Mouse (Mus musculus): Measurements from ENCODE around the gene Cep164. TPM values are rescaled to one million over a fixed set of nuclear protein-coding genes. Genes with fewer than 3 reads are reported as not detected.
"Not testable (repeated sequence)": the region's sequence is repeated elsewhere in the genome, so short reads cannot be mapped to it uniquely, and the experiment has no call there.

Cep164 gene
- polyA plus RNA-seq, 1 experiment from 2014 or later, result 24.3 TPM

DNA sequence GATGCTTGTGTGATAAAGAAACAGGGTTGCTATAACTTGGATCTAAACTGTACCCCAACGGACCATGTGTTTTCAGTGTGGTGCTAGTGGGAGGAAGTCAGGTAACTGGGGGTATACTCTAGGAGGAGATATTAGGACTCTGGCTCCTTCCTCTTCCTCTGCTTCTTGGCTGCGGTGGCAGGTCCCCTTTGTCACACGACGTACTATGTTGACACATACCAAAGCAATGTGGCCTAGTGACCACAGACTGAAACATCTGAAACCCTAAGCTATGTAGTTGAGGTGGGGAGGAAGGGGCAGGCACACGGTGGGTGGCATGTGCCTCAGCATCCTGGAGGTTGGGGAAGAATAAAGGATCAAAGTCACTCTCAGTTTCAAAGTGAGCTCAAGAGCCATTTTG lies 22.8 kb upstream of the Cep164 start:
- no peak for ATAC-seq (ENCODE audit: low FRiP score, low TSS enrichment)
- H3K36me3 ChIP-seq (ENCODE audit: control insufficient read depth, insufficient read depth, low read length), result peaks cover 6% of the 10 kb centered on the region; the same call in 1 of the 2 replicates
- WGBS, result 55% methylated on average over 5 of the region's 5 CpGs
- H3K27me3 ChIP-seq (ENCODE audit: control insufficient read depth, insufficient read depth, low read length), result no peaks in the 10 kb centered on the region
- no peak overlapping the region for H3K4me2 ChIP-seq (replicated peaks; ENCODE audit: low read depth, low read length)
- H3K4me3 ChIP-seq (ENCODE audit: low read length), result no peak overlapping the region
- H3K27ac ChIP-seq (ENCODE audit: low read depth, low read length), result peak overlapping the region; percentile 77; the same call in 1 of the 2 replicates
- H3K9ac ChIP-seq (ENCODE audit: low read depth, low read length), result no peak overlapping the region; the same call in 1 of the 2 replicates
- peaks cover 13% of the 10 kb centered on the region; the same call in 1 of the 2 replicates for H3K4me1 ChIP-seq (ENCODE audit: control insufficient read depth, insufficient read depth, low read length)
- H3K9me3 ChIP-seq (ENCODE audit: control insufficient read depth, low read length), result no peaks in the 10 kb centered on the region

DNA sequence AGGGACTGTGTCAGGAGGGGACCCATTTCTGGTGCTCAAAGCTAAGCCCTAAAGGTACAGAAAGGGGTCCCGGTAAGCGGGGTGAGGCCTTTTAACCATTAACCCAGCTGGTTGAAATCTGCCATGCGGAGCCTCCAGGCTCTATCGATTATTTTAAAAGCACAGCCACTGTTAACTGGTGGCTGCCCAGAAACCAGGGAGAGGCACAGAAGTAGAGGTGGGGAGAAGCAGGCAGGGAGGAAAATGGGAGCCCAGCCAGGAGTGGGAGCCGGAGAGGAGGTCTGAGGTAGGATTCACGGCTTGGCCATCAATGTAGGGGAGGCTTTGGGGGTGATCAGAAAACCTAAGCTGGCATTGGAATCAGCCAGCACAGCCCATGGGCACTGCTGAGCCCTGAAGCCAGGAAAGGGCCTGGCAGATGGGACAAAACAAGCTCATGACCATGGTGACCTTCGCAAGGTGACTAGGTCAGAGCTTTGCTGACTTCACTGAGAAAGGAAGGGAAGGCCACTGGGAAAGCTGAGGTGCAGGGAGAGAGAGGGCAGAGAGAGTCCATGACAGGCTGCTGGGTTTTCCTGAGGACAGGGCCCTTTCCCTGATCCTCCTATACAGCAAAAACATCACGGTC lies 22.2 kb upstream of the Cep164 start:
- H3K4me3 ChIP-seq (ENCODE audit: low read length), result no peak overlapping the region
- H3K9me3 ChIP-seq (ENCODE audit: control insufficient read depth, low read length), result no peaks in the 10 kb centered on the region
- peak overlapping the region; percentile 77; the same call in 1 of the 2 replicates for H3K27ac ChIP-seq (ENCODE audit: low read depth, low read length)
- no peak for ATAC-seq (ENCODE audit: low FRiP score, low TSS enrichment)
- peaks cover 13% of the 10 kb centered on the region; the same call in 1 of the 2 replicates for H3K4me1 ChIP-seq (ENCODE audit: control insufficient read depth, insufficient read depth, low read length)
- 70% methylated on average over 8 of the region's 8 CpGs for WGBS
- H3K27me3 ChIP-seq (ENCODE audit: control insufficient read depth, insufficient read depth, low read length), result no peaks in the 10 kb centered on the region
- peak overlapping the region; percentile 10; the same call in 1 of the 2 replicates for H3K4me2 ChIP-seq (replicated peaks; ENCODE audit: low read depth, low read length)
- H3K9ac ChIP-seq (ENCODE audit: low read depth, low read length), result peak overlapping the region; percentile 23; the same call in 1 of the 2 replicates
- peaks cover 8% of the 10 kb centered on the region; the same call in 1 of the 2 replicates for H3K36me3 ChIP-seq (ENCODE audit: control insufficient read depth, insufficient read depth, low read length)

GRCm38 (mm10) chr9:45849528-45850408 lies 21.3 kb upstream of the Cep164 start:
- H3K9me3 ChIP-seq (ENCODE audit: control insufficient read depth, low read length), result no peaks in the 10 kb centered on the region
- no peak; the same call in 1 of the 2 replicates for ATAC-seq (ENCODE audit: low FRiP score, low TSS enrichment)
- H3K9ac ChIP-seq (ENCODE audit: low read depth, low read length), result no peak overlapping the region
- peak overlapping the region; percentile 77 for H3K27ac ChIP-seq (ENCODE audit: low read depth, low read length)
- peaks cover 13% of the 10 kb centered on the region; the same call in 1 of the 2 replicates for H3K4me1 ChIP-seq (ENCODE audit: control insufficient read depth, insufficient read depth, low read length)
- whole genome bisulfite sequencing, result 61% methylated on average over 9 of the region's 9 CpGs
- peaks cover 8% of the 10 kb centered on the region; the same call in 1 of the 2 replicates for H3K36me3 ChIP-seq (ENCODE audit: control insufficient read depth, insufficient read depth, low read length)
- no peak overlapping the region for H3K4me3 ChIP-seq (ENCODE audit: low read length)
- no peak overlapping the region for H3K4me2 ChIP-seq (replicated peaks; ENCODE audit: low read depth, low read length)
- H3K27me3 ChIP-seq (ENCODE audit: control insufficient read depth, insufficient read depth, low read length), result no peaks in the 10 kb centered on the region

DNA sequence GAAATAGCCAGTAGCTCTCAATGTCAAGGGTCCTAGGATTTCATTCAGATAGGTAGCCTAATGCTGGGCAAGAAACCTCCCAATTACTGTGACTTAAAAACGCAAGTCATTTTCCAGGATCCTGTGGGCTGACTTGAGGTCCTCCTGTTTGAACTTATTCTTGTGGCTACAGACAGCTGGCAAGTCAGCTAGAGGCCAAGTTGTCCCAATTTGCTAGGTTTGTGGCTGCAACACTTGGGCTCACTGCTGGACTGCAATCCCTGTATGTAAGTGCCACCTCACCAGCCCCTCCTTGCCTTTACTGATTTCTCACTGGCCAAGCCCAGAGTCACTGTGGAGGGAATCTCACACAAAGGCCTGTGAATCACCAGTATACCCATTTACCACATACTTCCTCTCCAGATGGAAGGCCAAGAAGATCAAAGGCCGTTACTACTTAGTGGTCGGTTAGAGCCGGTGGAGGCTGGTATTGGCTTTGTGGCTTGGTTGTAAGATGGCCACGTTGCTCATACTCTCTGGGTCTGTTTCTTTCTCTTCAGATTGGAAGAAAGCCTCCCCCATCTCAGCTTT lies 18.5 kb upstream of the Cep164 start:
- Histone ChIP-seq H3K9ac (ENCODE audit: low read depth, low read length) (no peak overlapping the region), H3K4me3 (ENCODE audit: low read length) (no peak overlapping the region)
- WGBS, result 59% methylated on average over 5 of the region's 5 CpGs

GRCm38 (mm10) chr9:45846176-45846575 lies 17.7 kb upstream of the Cep164 start:
- peaks cover 14% of the 10 kb centered on the region; the same call in 1 of the 2 replicates for H3K4me1 ChIP-seq (ENCODE audit: control insufficient read depth, insufficient read depth, low read length)
- not testable (repeated sequence) for H3K27ac ChIP-seq (ENCODE audit: low read depth, low read length); H3K4me2 ChIP-seq (replicated peaks; ENCODE audit: low read depth, low read length); H3K27me3 ChIP-seq (ENCODE audit: control insufficient read depth, insufficient read depth, low read length); ATAC-seq (ENCODE audit: low FRiP score, low TSS enrichment); H3K36me3 ChIP-seq (ENCODE audit: control insufficient read depth, insufficient read depth, low read length); H3K9me3 ChIP-seq (ENCODE audit: control insufficient read depth, low read length); H3K9ac ChIP-seq (ENCODE audit: low read depth, low read length); H3K4me3 ChIP-seq (ENCODE audit: low read length)
- WGBS, result 61% methylated on average over 2 of the region's 2 CpGs

More for the DNA sequence above, 18.5 kb upstream of the Cep164 start:
- Histone ChIP-seq H3K27ac (ENCODE audit: low read depth, low read length) (no peak overlapping the region), H3K27me3 (ENCODE audit: control insufficient read depth, insufficient read depth, low read length) (no peaks in the 10 kb centered on the region), H3K9me3 (ENCODE audit: control insufficient read depth, low read length) (no peaks in the 10 kb centered on the region), H3K36me3 (ENCODE audit: control insufficient read depth, insufficient read depth, low read length) (peaks cover 3% of the 10 kb centered on the region; the same call in 1 of the 2 replicates), H3K4me2 (replicated peaks; ENCODE audit: low read depth, low read length) (no peak overlapping the region), H3K4me1 (ENCODE audit: control insufficient read depth, insufficient read depth, low read length) (peaks cover 15% of the 10 kb centered on the region; the same call in 1 of the 2 replicates)
- no peak for ATAC-seq (ENCODE audit: low FRiP score, low TSS enrichment)

DNA sequence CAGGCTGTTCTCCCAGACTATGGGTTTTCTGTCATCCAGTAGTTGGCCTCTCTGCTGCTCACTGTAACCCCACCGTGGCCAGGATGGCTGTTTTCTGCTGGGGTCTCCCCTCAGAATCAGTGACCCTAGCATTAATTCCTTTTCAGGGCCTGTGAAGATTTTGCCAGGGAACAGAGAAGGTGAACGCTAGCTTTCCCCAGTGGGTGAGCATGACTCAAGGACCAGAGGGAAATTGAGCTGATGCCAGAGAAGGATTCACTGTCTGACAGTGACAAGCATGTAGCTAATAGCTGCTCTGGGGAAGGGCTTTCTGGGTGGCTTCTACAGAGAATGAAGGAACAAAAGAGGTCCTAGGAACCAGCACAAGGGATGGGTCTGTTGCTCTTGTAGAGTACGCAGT lies 17.1 kb upstream of the Cep164 start:
- H3K36me3 ChIP-seq (ENCODE audit: control insufficient read depth, insufficient read depth, low read length), result peaks cover 3% of the 10 kb centered on the region; the same call in 1 of the 2 replicates
- H3K9me3 ChIP-seq (ENCODE audit: control insufficient read depth, low read length), result no peaks in the 10 kb centered on the region
- ATAC-seq (ENCODE audit: low FRiP score, low TSS enrichment), result no peak
- H3K4me2 ChIP-seq (replicated peaks; ENCODE audit: low read depth, low read length), result no peak overlapping the region
- H3K4me3 ChIP-seq (ENCODE audit: low read length), result no peak overlapping the region
- H3K27me3 ChIP-seq (ENCODE audit: control insufficient read depth, insufficient read depth, low read length), result no peaks in the 10 kb centered on the region
- H3K27ac ChIP-seq (ENCODE audit: low read depth, low read length), result no peak overlapping the region
- H3K9ac ChIP-seq (ENCODE audit: low read depth, low read length), result no peak overlapping the region
- H3K4me1 ChIP-seq (ENCODE audit: control insufficient read depth, insufficient read depth, low read length), result peaks cover 14% of the 10 kb centered on the region; the same call in 1 of the 2 replicates
- WGBS, result 88% methylated on average over 3 of the region's 3 CpGs

DNA sequence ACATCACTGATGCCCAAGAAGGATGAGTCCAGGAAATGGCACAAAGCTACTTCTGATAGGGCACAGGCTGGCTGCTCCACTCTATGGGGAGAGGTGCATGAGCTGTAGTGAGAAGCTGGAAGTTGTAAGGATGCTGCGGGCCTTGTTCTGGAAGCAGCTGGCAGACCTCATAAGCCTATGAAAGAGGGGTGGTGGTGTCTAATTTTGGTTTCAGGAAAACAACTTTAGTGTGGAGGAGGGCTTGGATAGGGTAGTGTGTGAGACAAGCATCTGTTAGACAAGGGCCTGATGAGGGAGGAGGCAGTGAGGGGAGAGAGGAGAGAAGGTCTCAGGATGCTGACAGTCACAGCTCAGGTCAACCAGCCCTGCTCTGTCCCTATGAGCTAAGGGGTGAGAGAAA lies 15.3 kb upstream of the Cep164 start:
- no peaks in the 10 kb centered on the region for H3K27me3 ChIP-seq (ENCODE audit: control insufficient read depth, insufficient read depth, low read length)
- H3K36me3 ChIP-seq (ENCODE audit: control insufficient read depth, insufficient read depth, low read length), result peaks cover 3% of the 10 kb centered on the region; the same call in 1 of the 2 replicates
- no peak overlapping the region for H3K4me3 ChIP-seq (ENCODE audit: low read length)
- 76% methylated on average over 1 of the region's 1 CpGs for WGBS
- ATAC-seq (ENCODE audit: low FRiP score, low TSS enrichment), result no peak
- no peaks in the 10 kb centered on the region for H3K9me3 ChIP-seq (ENCODE audit: control insufficient read depth, low read length)
- no peak overlapping the region; the same call in 1 of the 2 replicates for H3K9ac ChIP-seq (ENCODE audit: low read depth, low read length)
- H3K4me1 ChIP-seq (ENCODE audit: control insufficient read depth, insufficient read depth, low read length), result peaks cover 21% of the 10 kb centered on the region
- H3K27ac ChIP-seq (ENCODE audit: low read depth, low read length), result no peak overlapping the region
- no peak overlapping the region for H3K4me2 ChIP-seq (replicated peaks; ENCODE audit: low read depth, low read length)

GRCm38 (mm10) chr9:45843007-45843406 lies 14.5 kb upstream of the Cep164 start:
- Histone ChIP-seq H3K9me3 (ENCODE audit: control insufficient read depth, low read length) (no peaks in the 10 kb centered on the region), H3K36me3 (ENCODE audit: control insufficient read depth, insufficient read depth, low read length) (peaks cover 3% of the 10 kb centered on the region; the same call in 1 of the 2 replicates), H3K27ac (ENCODE audit: low read depth, low read length) (no peak overlapping the region), H3K9ac (ENCODE audit: low read depth, low read length) (no peak overlapping the region), H3K4me3 (ENCODE audit: low read length) (no peak overlapping the region), H3K4me1 (ENCODE audit: control insufficient read depth, insufficient read depth, low read length) (peaks cover 24% of the 10 kb centered on the region), H3K27me3 (ENCODE audit: control insufficient read depth, insufficient read depth, low read length) (no peaks in the 10 kb centered on the region), H3K4me2 (replicated peaks; ENCODE audit: low read depth, low read length) (no peak overlapping the region)
- WGBS, result 55% methylated on average over 5 of the region's 5 CpGs
- no peak for ATAC-seq (ENCODE audit: low FRiP score, low TSS enrichment)

Data from kidney, embryonic 14.5 days (tissue).